Mouse (Mus musculus): ENCODE data around the gene Ndel1. TPM values are rescaled to one million over a fixed set of nuclear protein-coding genes. Genes with fewer than 3 reads are reported as not detected.

The Ndel1 gene
- polyA plus RNA-seq, 1 experiment from 2014 or later: 105 TPM

- WGBS: 87% methylated on average over 8 of the region's 8 CpGs
- H3K4me1 ChIP-seq (replicated peaks): no peaks in the 10 kb centered on the region
- no peak overlapping the region for H3K9ac ChIP-seq
- H3K4me3 ChIP-seq: no peak overlapping the region
- H3K9me3 ChIP-seq: no peaks in the 10 kb centered on the region
- no peaks in the 10 kb centered on the region; the same call in 1 of the 2 replicates for H3K27me3 ChIP-seq
- no peak overlapping the region for H3K27ac ChIP-seq (replicated peaks)
- H3K4me2 ChIP-seq: no peak overlapping the region
- ATAC-seq (ENCODE audit: low FRiP score, low read depth): no peak
- no peaks in the 10 kb centered on the region for H3K36me3 ChIP-seq
These were observed 11.6 kb downstream of the Ndel1 start for GRCm38 (mm10) chr11:68859943-68860593.

GRCm38 (mm10) chr11:68857329-68857728 lies 14.3 kb downstream of the Ndel1 start:
- no peak overlapping the region for H3K4me3 ChIP-seq
- no peaks in the 10 kb centered on the region for H3K27me3 ChIP-seq
- WGBS: 91% methylated on average over 3 of the region's 3 CpGs
- no peaks in the 10 kb centered on the region for H3K36me3 ChIP-seq
- peaks cover 10% of the 10 kb centered on the region for H3K4me1 ChIP-seq (replicated peaks)
- ATAC-seq (ENCODE audit: low FRiP score, low read depth): no peak
- H3K4me2 ChIP-seq: no peak overlapping the region
- no peak overlapping the region for H3K9ac ChIP-seq
- no peaks in the 10 kb centered on the region for H3K9me3 ChIP-seq
- H3K27ac ChIP-seq (replicated peaks): no peak overlapping the region

- Histone ChIP-seq H3K9me3 (no peaks in the 10 kb centered on the region), H3K4me3 (no peak overlapping the region), H3K27ac (replicated peaks) (no peak overlapping the region), H3K4me2 (no peak overlapping the region), H3K9ac (no peak overlapping the region), H3K36me3 (no peaks in the 10 kb centered on the region), H3K27me3 (no peaks in the 10 kb centered on the region), H3K4me1 (replicated peaks) (peaks cover 36% of the 10 kb centered on the region)
- no peak for ATAC-seq (ENCODE audit: low FRiP score, low read depth)
- WGBS: 93% methylated on average over 3 of the region's 3 CpGs
These were observed 17.0 kb downstream of the Ndel1 start for GRCm38 (mm10) chr11:68854621-68855020.

- ATAC-seq (ENCODE audit: low FRiP score, low read depth): no peak
- H3K27ac ChIP-seq (replicated peaks): peak overlapping the region; percentile 94
- peaks cover 38% of the 10 kb centered on the region for H3K4me1 ChIP-seq (replicated peaks)
- H3K4me3 ChIP-seq: peak overlapping the region; percentile 90
- peak overlapping the region; percentile 85 for H3K4me2 ChIP-seq
- WGBS: 51% methylated on average over 14 of the region's 14 CpGs
- H3K36me3 ChIP-seq: no peaks in the 10 kb centered on the region
- H3K27me3 ChIP-seq: no peaks in the 10 kb centered on the region
- H3K9me3 ChIP-seq: no peaks in the 10 kb centered on the region
- H3K9ac ChIP-seq: peak overlapping the region; percentile 39
These were observed 17.9 kb downstream of the Ndel1 start for GRCm38 (mm10) chr11:68853611-68854401.

GRCm38 (mm10) chr11:68852932-68853409 lies 18.7 kb downstream of the Ndel1 start:
- H3K4me2 ChIP-seq: peak overlapping the region; percentile 85
- peaks cover 38% of the 10 kb centered on the region for H3K4me1 ChIP-seq (replicated peaks)
- 0% methylated on average over 37 of the region's 42 CpGs for WGBS
- peak overlapping the region; percentile 90 for H3K4me3 ChIP-seq
- H3K36me3 ChIP-seq: no peaks in the 10 kb centered on the region
- H3K27ac ChIP-seq (replicated peaks): peak overlapping the region; percentile 94
- peak overlapping the region; percentile 92 for H3K9ac ChIP-seq
- no peaks in the 10 kb centered on the region for H3K27me3 ChIP-seq
- no peaks in the 10 kb centered on the region for H3K9me3 ChIP-seq
- peak; percentile 100 for ATAC-seq (ENCODE audit: low FRiP score, low read depth)

- Histone ChIP-seq H3K4me1 (replicated peaks) (peaks cover 38% of the 10 kb centered on the region), H3K36me3 (no peaks in the 10 kb centered on the region), H3K4me3 (peak overlapping the region; percentile 90), H3K9ac (peak overlapping the region; percentile 92), H3K27me3 (no peaks in the 10 kb centered on the region), H3K9me3 (no peaks in the 10 kb centered on the region), H3K27ac (replicated peaks) (peak overlapping the region; percentile 94), H3K4me2 (peak overlapping the region; percentile 85)
- no peak; the same call in 1 of the 2 replicates for ATAC-seq (ENCODE audit: low FRiP score, low read depth)
- WGBS: under 1% methylated on average over 36 of the region's 36 CpGs
These were observed 19.2 kb downstream of the Ndel1 start for GRCm38 (mm10) chr11:68852486-68852901.

GRCm38 (mm10) chr11:68851644-68852485 lies 19.8 kb downstream of the Ndel1 start:
- Histone ChIP-seq H3K36me3 (no peaks in the 10 kb centered on the region), H3K9ac (peak overlapping the region; percentile 92), H3K27ac (replicated peaks) (peak overlapping the region; percentile 94), H3K27me3 (no peaks in the 10 kb centered on the region), H3K9me3 (no peaks in the 10 kb centered on the region), H3K4me2 (peak overlapping the region; percentile 85), H3K4me1 (replicated peaks) (peaks cover 38% of the 10 kb centered on the region), H3K4me3 (peak overlapping the region; percentile 90)
- 5% methylated on average over 13 of the region's 13 CpGs for WGBS
- no peak for ATAC-seq (ENCODE audit: low FRiP score, low read depth)

- 0 out of 2 replicates have a peak overlapping the region, but pooled peaks have one; percentile 4 for H3K9ac ChIP-seq
- no peaks in the 10 kb centered on the region for H3K27me3 ChIP-seq
- peaks cover 38% of the 10 kb centered on the region for H3K4me1 ChIP-seq (replicated peaks)
- no peak for ATAC-seq (ENCODE audit: low FRiP score, low read depth)
- 90% methylated on average over 7 of the region's 7 CpGs for WGBS
- peak overlapping the region; percentile 85 for H3K4me2 ChIP-seq
- H3K4me3 ChIP-seq: no peak overlapping the region
- H3K36me3 ChIP-seq: no peaks in the 10 kb centered on the region
- no peaks in the 10 kb centered on the region for H3K9me3 ChIP-seq
- H3K27ac ChIP-seq (replicated peaks): no peak overlapping the region
These were observed 20.8 kb downstream of the Ndel1 start for GRCm38 (mm10) chr11:68850862-68851261.

DNA sequence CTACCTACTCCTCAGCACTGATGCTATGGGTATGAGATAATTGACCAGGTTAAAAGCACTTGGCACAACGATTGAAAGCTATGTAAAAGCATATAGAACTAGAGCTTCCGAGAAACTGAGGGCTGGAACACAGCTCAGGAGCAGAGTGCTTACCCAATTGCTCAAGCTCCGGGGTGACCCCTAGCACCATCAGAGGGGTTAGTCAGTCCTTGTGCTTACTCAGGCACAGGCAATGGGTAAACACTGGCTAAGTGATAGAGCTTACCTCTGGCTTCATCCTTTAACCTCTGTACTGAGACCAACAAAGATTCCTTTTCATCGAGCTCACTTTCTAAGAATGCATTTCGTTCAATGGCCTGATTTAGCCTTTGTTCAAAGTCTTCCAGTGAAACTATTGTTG lies 32.1 kb downstream of the Ndel1 start:
- Histone ChIP-seq H3K4me2 (no peak overlapping the region), H3K4me3 (no peak overlapping the region), H3K4me1 (replicated peaks) (no peaks in the 10 kb centered on the region), H3K36me3 (peaks cover 51% of the 10 kb centered on the region), H3K27ac (replicated peaks) (no peak overlapping the region), H3K9me3 (no peaks in the 10 kb centered on the region), H3K27me3 (no peaks in the 10 kb centered on the region), H3K9ac (no peak overlapping the region)
- 61% methylated on average over 5 of the region's 5 CpGs for WGBS
- no peak for ATAC-seq (ENCODE audit: low FRiP score, low read depth)

DNA sequence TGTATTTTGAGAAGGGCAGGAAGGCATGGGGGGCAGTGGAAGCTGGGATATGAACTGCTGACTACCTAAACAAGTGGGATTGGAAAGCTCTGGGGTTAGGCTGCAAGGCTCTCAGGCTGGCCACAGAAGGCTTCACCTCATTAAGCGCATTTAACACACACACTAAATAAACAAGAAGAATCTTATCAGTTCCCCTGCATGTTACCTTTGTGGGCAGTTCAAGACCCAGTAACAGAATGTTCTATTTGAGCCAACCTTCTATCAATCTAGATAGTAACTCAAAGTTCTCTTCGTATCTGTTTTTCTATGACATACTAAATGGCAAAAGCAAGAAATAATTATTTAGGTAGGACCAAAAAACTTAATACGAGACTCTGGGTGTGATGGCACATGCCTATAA lies 36.6 kb downstream of the Ndel1 start:
- H3K36me3 ChIP-seq: peaks cover 61% of the 10 kb centered on the region
- no peaks in the 10 kb centered on the region for H3K4me1 ChIP-seq (replicated peaks)
- H3K4me2 ChIP-seq: no peak overlapping the region
- H3K9ac ChIP-seq: no peak overlapping the region
- 94% methylated on average over 3 of the region's 3 CpGs for WGBS
- H3K27me3 ChIP-seq: no peaks in the 10 kb centered on the region
- no peaks in the 10 kb centered on the region for H3K9me3 ChIP-seq
- no peak overlapping the region for H3K4me3 ChIP-seq
- H3K27ac ChIP-seq (replicated peaks): no peak overlapping the region
- no peak for ATAC-seq (ENCODE audit: low FRiP score, low read depth)

DNA sequence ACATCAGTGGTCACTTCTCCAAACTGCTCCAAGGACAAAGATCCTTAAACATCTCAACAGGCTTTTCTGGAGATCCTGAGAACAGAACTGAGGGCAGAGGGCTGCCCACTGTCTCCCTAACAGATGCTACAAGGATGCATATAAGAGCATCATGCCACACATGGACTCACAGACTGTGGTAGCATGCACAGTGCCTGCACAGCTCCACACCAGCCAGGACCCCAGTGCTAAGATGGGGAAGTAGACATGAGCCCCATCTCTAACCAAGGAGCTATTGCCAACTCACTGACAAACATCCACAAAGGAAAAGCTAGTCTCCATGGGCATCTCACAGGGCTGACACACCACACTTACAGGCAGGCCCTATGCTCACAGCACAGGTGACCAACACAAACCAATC lies 38.1 kb downstream of the Ndel1 start:
- no peak for ATAC-seq (ENCODE audit: low FRiP score, low read depth)
- Histone ChIP-seq H3K9me3 (no peaks in the 10 kb centered on the region), H3K4me1 (replicated peaks) (no peaks in the 10 kb centered on the region), H3K27me3 (no peaks in the 10 kb centered on the region), H3K27ac (replicated peaks) (no peak overlapping the region), H3K36me3 (peaks cover 61% of the 10 kb centered on the region), H3K9ac (no peak overlapping the region), H3K4me2 (no peak overlapping the region), H3K4me3 (no peak overlapping the region)

- Histone ChIP-seq H3K4me3 (no peak overlapping the region), H3K9ac (no peak overlapping the region), H3K27ac (replicated peaks) (no peak overlapping the region), H3K27me3 (no peaks in the 10 kb centered on the region), H3K4me2 (no peak overlapping the region), H3K9me3 (no peaks in the 10 kb centered on the region), H3K4me1 (replicated peaks) (no peaks in the 10 kb centered on the region), H3K36me3 (peaks cover 68% of the 10 kb centered on the region)
- 85% methylated on average over 4 of the region's 4 CpGs for WGBS
- ATAC-seq (ENCODE audit: low FRiP score, low read depth): no peak
These were observed 38.9 kb downstream of the Ndel1 start for GRCm38 (mm10) chr11:68832793-68833192.

Measured in hindbrain, embryonic 15.5 days (tissue).